Mouse (Mus musculus) urinary bladder, postnatal 4 days (tissue): Measurements from ENCODE around the gene Prap1.
"Not testable (repeated sequence)": the region's sequence is repeated elsewhere in the genome, so short reads cannot be mapped to it uniquely, and the experiment has no call there.

Experiments
- DNase-seq, 2 experiments: peaks; one replicate each; pipeline ENCODE4 v3.0.0; 2021 to 2022; ENCODE audit warnings: low spot score in 2 of 2

Gene Prap1

DNA sequence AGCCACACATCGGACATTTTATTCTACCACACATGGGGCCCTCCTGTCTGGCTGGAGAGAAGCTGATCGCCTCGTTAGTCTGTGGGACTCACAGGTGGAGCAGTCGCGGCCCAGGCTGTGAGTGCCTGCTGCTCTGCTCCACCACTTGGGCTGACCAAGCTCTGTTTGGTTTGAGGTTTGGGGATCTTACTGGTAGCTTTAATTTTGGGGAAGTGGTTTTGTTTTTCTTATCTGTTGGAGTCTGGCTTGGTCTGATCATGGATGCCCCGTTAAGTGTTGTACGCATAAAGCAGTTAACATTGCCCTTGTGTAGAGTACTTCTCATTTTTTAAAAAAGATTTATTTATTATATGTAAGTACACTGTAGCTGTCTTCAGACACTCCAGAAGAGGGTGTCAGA lies 40.8 kb downstream of the Prap1 start:
- not testable (repeated sequence) for DNase-seq

DNA sequence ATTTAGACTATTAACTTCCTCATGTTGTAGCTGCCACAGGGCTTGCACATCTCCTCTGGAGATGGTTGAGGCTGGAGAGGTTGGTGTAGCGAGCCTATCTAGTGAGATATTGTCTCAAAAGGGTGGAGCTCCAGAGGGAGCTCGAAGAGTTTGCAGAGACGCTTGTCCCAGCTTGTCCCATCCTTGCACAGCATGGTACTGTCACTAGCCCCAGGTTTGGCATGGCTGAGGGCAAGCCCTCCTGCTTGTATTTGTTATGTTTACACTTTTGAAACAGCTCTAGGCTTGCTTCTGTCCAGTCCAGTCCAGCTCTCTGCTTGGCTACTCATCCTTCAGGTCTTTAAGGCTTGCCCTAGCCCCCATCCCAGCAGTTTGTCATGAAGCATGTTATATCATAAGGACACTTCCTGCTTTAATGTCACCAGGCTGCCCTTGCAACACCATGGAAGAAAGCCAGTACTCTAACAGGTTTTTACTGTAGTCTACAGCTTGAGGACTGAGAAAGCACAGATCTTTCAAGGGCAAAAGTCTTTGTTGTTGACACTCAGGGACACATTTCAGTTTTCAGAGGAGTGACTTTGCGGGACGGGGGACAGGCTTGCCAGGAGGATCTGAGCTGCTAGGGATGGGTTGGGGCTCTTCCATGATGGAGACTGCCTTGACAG lies 42.0 kb downstream of the Prap1 start:
- no peak for DNase-seq

DNA sequence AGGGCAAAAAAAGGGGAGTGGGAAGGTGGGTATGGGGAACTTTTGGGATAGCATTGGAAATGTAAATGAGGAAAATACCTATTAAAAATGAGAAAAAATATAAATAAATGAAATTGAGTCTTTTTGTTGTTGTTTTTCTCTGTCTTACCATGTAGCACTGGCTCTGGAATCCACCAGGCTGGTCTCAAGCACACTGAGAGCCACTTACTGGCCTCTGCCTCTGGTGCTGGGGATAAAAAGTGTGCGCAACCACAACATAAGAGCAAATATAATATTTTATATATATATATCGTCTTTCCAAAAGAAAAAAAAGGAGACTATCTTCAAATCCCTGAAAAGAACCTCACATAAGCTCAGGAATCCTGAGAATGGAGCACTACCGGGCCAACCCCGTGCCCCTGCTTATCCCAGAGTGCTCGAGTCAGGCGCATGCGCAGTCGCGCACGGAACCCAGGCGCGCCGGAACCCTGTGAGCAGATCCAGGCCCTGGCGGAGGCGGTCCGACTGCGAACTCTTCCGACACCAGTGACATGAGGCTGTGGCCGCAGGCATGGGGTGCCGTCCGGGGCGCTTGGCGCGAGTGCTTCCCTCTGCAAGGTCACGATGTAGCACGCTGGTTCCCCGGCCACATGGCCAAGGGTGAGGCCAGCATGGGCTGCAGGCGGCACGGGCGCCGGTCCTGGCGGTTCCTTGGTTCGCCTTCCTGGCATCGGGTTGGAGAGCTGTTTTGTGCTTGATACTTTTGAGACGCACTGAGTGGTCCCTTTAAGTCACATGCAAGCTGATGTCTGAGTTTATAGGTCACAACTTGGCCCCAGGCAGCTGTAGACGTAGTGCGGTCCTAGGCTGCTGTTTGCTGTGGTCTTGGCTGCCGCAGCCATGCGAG lies 44.2 kb downstream of the Prap1 start, which contains the start of gene Mtg1:
Mtg1 (plus strand) TSS at position 430 of the 886 bp plus-strand sequence.
- peak; percentile 96 for DNase-seq

DNA sequence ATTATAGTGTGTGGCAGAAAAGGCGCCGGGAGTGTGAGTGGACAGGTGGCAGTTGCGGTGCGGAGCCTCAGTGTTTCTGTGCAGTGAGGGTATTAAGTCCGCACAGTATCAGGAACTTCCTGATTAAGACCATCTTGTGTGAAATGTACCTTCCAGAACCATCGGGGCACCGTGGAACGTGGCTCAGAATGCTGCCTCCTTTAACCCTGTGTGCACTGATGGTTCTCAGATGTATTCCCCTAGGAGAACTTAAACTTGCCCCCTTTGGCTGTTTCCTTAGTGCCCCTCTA lies 44.8 kb downstream of the Prap1 start:
- DNase-seq: no peak

DNA sequence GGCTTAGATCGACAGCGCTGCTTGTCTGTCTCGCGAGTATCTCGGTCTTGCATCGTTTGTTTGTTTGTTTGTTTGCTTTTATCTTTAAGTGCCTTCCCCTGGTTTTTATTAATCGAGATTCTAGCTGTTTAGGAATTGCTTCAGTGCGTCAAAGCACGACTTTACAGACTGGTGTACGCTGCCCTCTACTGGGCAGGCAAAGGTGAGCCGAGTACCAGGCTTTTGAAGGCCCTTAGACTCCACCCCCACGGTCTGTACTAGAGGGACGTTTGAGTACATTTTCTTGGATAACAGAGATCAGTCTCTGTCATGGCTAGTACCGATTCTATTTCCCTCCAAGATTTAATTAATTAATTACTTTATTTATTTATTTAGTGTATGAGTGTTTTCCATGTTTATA lies 48.2 kb downstream of the Prap1 start:
- peak in 1 of 2 experiments; percentile 42 for DNase-seq

DNA sequence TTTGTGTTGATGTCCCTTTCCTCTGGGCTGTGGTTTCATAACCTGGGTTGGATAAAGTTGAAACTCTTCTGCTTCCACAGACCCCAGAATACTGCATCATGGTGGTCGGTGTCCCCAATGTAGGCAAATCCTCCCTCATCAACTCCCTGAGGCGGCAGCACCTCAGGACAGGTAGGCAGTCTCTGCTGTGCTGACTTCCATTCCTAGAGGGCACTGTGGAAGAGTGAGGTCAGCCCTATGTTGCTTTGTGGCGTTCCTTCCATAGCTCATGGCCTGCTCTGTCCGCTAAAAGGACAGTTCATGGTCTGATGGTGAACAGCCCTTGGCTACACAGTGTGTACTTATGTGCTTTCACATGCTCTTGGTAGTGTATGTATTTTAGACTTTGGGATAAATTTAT lies 51.4 kb downstream of the Prap1 start:
- DNase-seq: no peak
